Mouse (Mus musculus) lung, postnatal 25 days (tissue): Measurements from ENCODE around the gene Olfr324.

Source experiments
- DNase-seq: peaks from one replicate; pipeline ENCODE4 v3.0.0; 2022; ENCODE audit warnings: low spot score

The Olfr324 gene

GRCm38 (mm10) chr11:58594814-58595213 is at the start of gene Olfr324:
Gene Olfr324, plus strand, starts transcription at chr11:58595114.
- DNase-seq, result no peak

- no peak for DNase-seq
Measured at GRCm38 (mm10) chr11:58546322-58546721, 48.6 kb upstream of the Olfr324 start, which contains the start of gene Olfr329-ps. Gene Olfr329-ps, minus strand, starts transcription at chr11:58546422.

GRCm38 (mm10) chr11:58555536-58555935 is 39.4 kb upstream of the Olfr324 start, which contains the start of gene Olfr328:
Gene Olfr328, minus strand, starts transcription at chr11:58555636.
- no peak for DNase-seq

GRCm38 (mm10) chr11:58570405-58570804 is 24.5 kb upstream of the Olfr324 start, which contains the start of gene Olfr224:
Gene Olfr224, minus strand, starts transcription at chr11:58570553.
- no peak for DNase-seq

GRCm38 (mm10) chr11:58577430-58577829 is 17.5 kb upstream of the Olfr324 start, which contains the start of gene Olfr325:
Gene Olfr325, plus strand, starts transcription at chr11:58577730.
- DNase-seq, result no peak

GRCm38 (mm10) chr11:58578636-58579035 is 16.3 kb upstream of the Olfr324 start:
- DNase-seq, result no peak

- peak; percentile 3 for DNase-seq
Measured at GRCm38 (mm10) chr11:58587898-58588348, 7.0 kb upstream of the Olfr324 start.

- no peak for DNase-seq
Measured at GRCm38 (mm10) chr11:58588620-58589250, 6.2 kb upstream of the Olfr324 start.

- no peak for DNase-seq
Measured at GRCm38 (mm10) chr11:58597837-58598236, 2.9 kb downstream of the Olfr324 start.

- no peak for DNase-seq
Measured at GRCm38 (mm10) chr11:58602062-58602461, 7.1 kb downstream of the Olfr324 start.

GRCm38 (mm10) chr11:58602800-58603560 is 8.1 kb downstream of the Olfr324 start:
- no peak for DNase-seq

- no peak for DNase-seq
Measured at GRCm38 (mm10) chr11:58604688-58605087, 9.8 kb downstream of the Olfr324 start.

GRCm38 (mm10) chr11:58605228-58605627 is 10.3 kb downstream of the Olfr324 start:
- DNase-seq, result no peak

- DNase-seq, result no peak
Measured at GRCm38 (mm10) chr11:58606177-58606919, 11.4 kb downstream of the Olfr324 start.

- DNase-seq, result no peak
Measured at GRCm38 (mm10) chr11:58607030-58607429, 12.1 kb downstream of the Olfr324 start.

GRCm38 (mm10) chr11:58613359-58613758 is 18.4 kb downstream of the Olfr324 start:
- no peak for DNase-seq

- DNase-seq, result no peak
Measured at GRCm38 (mm10) chr11:58614526-58614925, 19.6 kb downstream of the Olfr324 start.

- no peak for DNase-seq
Measured at GRCm38 (mm10) chr11:58615975-58616374, 21.1 kb downstream of the Olfr324 start, which contains the start of gene 2210407C18Rik. Gene 2210407C18Rik, minus strand, starts transcription at chr11:58616075.

- DNase-seq, result no peak
Measured at GRCm38 (mm10) chr11:58618369-58618768, 23.5 kb downstream of the Olfr324 start.

- DNase-seq, result no peak
Measured at GRCm38 (mm10) chr11:58618793-58619192, 23.9 kb downstream of the Olfr324 start.

- DNase-seq, result no peak
Measured at GRCm38 (mm10) chr11:58626146-58626545, 31.2 kb downstream of the Olfr324 start.

- DNase-seq, result no peak
Measured at GRCm38 (mm10) chr11:58630401-58630800, 35.5 kb downstream of the Olfr324 start, which contains the start of gene Olfr323. Gene Olfr323, minus strand, starts transcription at chr11:58630501.
